Mouse (Mus musculus) C2C12 (cell line): ENCODE measurements around the gene Snap47.

Source experiments
- CTCF ChIP-seq: IDR thresholded peaks from one replicate; pipeline ENCODE4 v1.5.1; 2011; ENCODE audit not compliant: control insufficient read depth, insufficient read depth, insufficient read length
- MAX ChIP-seq: IDR thresholded peaks from one replicate; pipeline ENCODE4 v1.6.1; 2011; ENCODE audit warnings: mild to moderate bottlenecking, control low read depth

DNA sequence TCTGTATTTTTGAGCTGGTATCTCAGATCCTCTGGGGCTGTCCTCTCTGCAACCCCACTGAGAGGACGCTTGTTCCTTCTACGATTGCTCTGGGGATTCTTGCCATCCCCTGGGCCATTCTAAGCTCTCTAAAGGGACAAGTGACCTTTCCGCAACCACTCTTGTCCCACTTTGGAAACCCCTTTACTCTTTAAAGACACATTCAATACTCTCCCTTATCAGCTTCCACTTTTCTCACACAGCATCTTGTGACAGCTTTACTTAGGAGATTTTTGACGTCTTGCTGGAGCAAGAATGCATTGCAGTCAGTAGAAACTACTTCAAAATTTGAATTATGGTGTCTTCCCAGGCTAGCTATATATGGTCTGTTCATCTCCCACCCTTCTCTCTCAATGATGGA lies at the start of gene Snap47:
- TF ChIP-seq CTCF (no peak), MAX (no peak)
